Mouse (Mus musculus) induced T-regulatory cell, adult 2 months (primary cell): ENCODE results near the gene Fthl17f.
"Not testable (repeated sequence)": the region's sequence is repeated elsewhere in the genome, so short reads cannot be mapped to it uniquely, and the experiment has no call there.

ENCODE experiments used
- DNase-seq: peaks from one replicate; pipeline ENCODE4 v3.0.0-alpha.2; 2012; ENCODE audit warnings: low read depth

Gene Fthl17f

GRCm38 (mm10) chrX:9062715-9063114 is at the start of gene Fthl17f:
Gene Fthl17f, plus strand, starts transcription at chrX:9063015.
- DNase-seq: not testable (repeated sequence)

- DNase-seq: no peak
These were observed 46.7 kb upstream of the Fthl17f start for GRCm38 (mm10) chrX:9016079-9016478.

- DNase-seq: no peak
These were observed 43.3 kb upstream of the Fthl17f start for GRCm38 (mm10) chrX:9019481-9019880.

- DNase-seq: not testable (repeated sequence)
These were observed 29.6 kb upstream of the Fthl17f start, which contains the start of gene Fthl17e for GRCm38 (mm10) chrX:9033193-9033592. Gene Fthl17e, plus strand, starts transcription at chrX:9033493.

- not testable (repeated sequence) for DNase-seq
These were observed 21.2 kb upstream of the Fthl17f start for GRCm38 (mm10) chrX:9041611-9042010.

GRCm38 (mm10) chrX:9060952-9061351 is 1.9 kb upstream of the Fthl17f start:
- DNase-seq: peak; percentile 15

GRCm38 (mm10) chrX:9062101-9062500 is 714 bp upstream of the Fthl17f start:
- DNase-seq: no peak

- not testable (repeated sequence) for DNase-seq
These were observed 14.9 kb downstream of the Fthl17f start for GRCm38 (mm10) chrX:9077699-9078098.

- DNase-seq: not testable (repeated sequence)
These were observed 32.3 kb downstream of the Fthl17f start for GRCm38 (mm10) chrX:9095066-9095465.

GRCm38 (mm10) chrX:9104262-9104661 is 41.4 kb downstream of the Fthl17f start, which contains the start of gene 4930402K13Rik:
Gene 4930402K13Rik, plus strand, starts transcription at chrX:9104562.
- no peak for DNase-seq

- DNase-seq: no peak
These were observed 47.6 kb downstream of the Fthl17f start for GRCm38 (mm10) chrX:9110381-9110780.
